Mouse (Mus musculus): ENCODE measurements around the gene Rtn4r. TPM values are rescaled to one million over a fixed set of nuclear protein-coding genes. Genes with fewer than 3 reads are reported as not detected.

Rtn4r gene
- polyA plus RNA-seq, 1 experiment from 2014 or later = 1.1 TPM

DNA sequence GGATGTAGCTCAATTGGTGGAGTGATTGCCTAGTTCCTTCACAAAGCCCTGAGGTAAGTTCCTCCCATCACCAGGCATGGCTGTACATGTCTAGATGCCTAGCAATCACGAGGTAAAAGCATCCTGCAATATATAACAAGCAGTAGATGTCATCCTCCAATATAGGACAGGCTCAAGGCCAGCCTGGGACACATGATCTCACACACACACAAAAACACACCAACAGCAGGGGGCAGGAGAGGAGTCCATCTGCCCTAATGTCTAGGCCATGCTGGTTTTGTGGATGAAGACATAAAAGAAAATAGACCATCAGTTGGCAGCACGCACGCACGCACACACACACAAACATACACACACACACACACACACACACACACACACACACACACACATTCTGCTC is 49.3 kb downstream of the Rtn4r start:
- Histone ChIP-seq H3K4me1 (ENCODE audit: control insufficient read depth, insufficient read depth, low read length) (no peaks in the 10 kb centered on the region), H3K36me3 (replicated peaks; ENCODE audit: control insufficient read depth, insufficient read depth, low read depth, low read length) (no peaks in the 10 kb centered on the region), H3K4me3 (ENCODE audit: low read depth, low read length) (no peak overlapping the region), H3K9me3 (replicated peaks; ENCODE audit: control insufficient read depth, low read length) (no peaks in the 10 kb centered on the region), H3K27ac (replicated peaks; ENCODE audit: low read depth, low read length) (no peak overlapping the region), H3K4me2 (ENCODE audit: low read depth, low read length) (no peak overlapping the region), H3K27me3 (ENCODE audit: control insufficient read depth, insufficient read depth, low read length) (no peaks in the 10 kb centered on the region), H3K9ac (replicated peaks; ENCODE audit: low read length) (no peak overlapping the region)
- ATAC-seq (replicated peaks; ENCODE audit: insufficient number of reproducible peaks, low FRiP score, low TSS enrichment, low read depth) = no peak
- DNase-seq (ENCODE audit: low spot score) = no peak
- WGBS = 86% methylated on average over 4 of the region's 4 CpGs

DNA sequence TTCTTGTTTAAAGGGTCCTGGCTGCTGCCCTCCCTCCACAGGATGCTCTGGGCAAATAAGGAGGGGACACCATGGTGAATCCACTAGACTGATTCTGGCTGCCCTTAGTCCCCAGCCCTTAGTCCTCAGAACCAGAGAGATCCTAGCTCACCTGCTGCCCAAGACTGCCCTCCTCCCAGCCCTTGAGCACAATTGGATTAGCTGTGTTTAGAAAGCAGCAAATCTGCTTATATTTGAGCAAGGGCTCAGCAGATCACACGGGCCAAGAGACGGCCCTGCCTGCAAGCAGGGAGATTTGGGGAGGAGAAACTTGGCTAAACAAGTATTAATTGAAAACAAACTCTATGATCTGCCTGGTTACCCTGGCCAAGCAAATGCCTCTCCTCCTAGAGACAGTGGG is 52.1 kb downstream of the Rtn4r start:
- no peak overlapping the region for H3K4me2 ChIP-seq (ENCODE audit: low read depth, low read length)
- no peak overlapping the region for H3K27ac ChIP-seq (replicated peaks; ENCODE audit: low read depth, low read length)
- DNase-seq (ENCODE audit: low spot score) (no peak), ATAC-seq (replicated peaks; ENCODE audit: insufficient number of reproducible peaks, low FRiP score, low TSS enrichment, low read depth) (no peak)
- no peak overlapping the region for H3K9ac ChIP-seq (replicated peaks; ENCODE audit: low read length)
- WGBS = 16% methylated on average over 2 of the region's 2 CpGs
- H3K4me3 ChIP-seq (ENCODE audit: low read depth, low read length) = no peak overlapping the region
- no peaks in the 10 kb centered on the region for H3K27me3 ChIP-seq (ENCODE audit: control insufficient read depth, insufficient read depth, low read length)
- no peaks in the 10 kb centered on the region for H3K9me3 ChIP-seq (replicated peaks; ENCODE audit: control insufficient read depth, low read length)
- H3K36me3 ChIP-seq (replicated peaks; ENCODE audit: control insufficient read depth, insufficient read depth, low read depth, low read length) = no peaks in the 10 kb centered on the region
- no peaks in the 10 kb centered on the region for H3K4me1 ChIP-seq (ENCODE audit: control insufficient read depth, insufficient read depth, low read length)

DNA sequence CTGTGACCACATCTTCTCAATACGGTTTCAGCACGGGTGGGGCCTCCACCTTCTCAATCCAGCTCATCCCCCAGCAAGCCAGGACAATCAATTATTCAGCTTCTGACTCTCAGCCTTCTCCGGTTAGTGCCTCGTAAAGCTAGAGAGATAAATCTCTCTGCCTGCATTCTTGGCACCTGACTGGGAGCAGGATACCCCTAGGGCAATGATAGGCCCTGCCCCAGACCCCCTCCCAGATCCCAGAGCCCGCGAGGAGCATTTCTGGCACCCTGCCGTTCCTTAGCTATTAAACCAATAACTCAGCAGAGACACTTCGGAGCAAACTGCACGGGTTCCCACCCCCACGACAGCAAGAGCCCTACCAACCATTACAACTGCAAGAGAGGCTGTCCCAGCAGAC is 54.0 kb downstream of the Rtn4r start:
- H3K36me3 ChIP-seq (replicated peaks; ENCODE audit: control insufficient read depth, insufficient read depth, low read depth, low read length) = no peaks in the 10 kb centered on the region
- H3K4me1 ChIP-seq (ENCODE audit: control insufficient read depth, insufficient read depth, low read length) = no peaks in the 10 kb centered on the region
- no peak for DNase-seq (ENCODE audit: low spot score)
- no peak overlapping the region for H3K4me3 ChIP-seq (ENCODE audit: low read depth, low read length)
- H3K9ac ChIP-seq (replicated peaks; ENCODE audit: low read length) = no peak overlapping the region
- H3K27me3 ChIP-seq (ENCODE audit: control insufficient read depth, insufficient read depth, low read length) = no peaks in the 10 kb centered on the region
- H3K9me3 ChIP-seq (replicated peaks; ENCODE audit: control insufficient read depth, low read length) = no peaks in the 10 kb centered on the region
- H3K4me2 ChIP-seq (ENCODE audit: low read depth, low read length) = no peak overlapping the region
- no peak overlapping the region for H3K27ac ChIP-seq (replicated peaks; ENCODE audit: low read depth, low read length)
- 56% methylated on average over 10 of the region's 10 CpGs for WGBS
- no peak for ATAC-seq (replicated peaks; ENCODE audit: insufficient number of reproducible peaks, low FRiP score, low TSS enrichment, low read depth)

DNA sequence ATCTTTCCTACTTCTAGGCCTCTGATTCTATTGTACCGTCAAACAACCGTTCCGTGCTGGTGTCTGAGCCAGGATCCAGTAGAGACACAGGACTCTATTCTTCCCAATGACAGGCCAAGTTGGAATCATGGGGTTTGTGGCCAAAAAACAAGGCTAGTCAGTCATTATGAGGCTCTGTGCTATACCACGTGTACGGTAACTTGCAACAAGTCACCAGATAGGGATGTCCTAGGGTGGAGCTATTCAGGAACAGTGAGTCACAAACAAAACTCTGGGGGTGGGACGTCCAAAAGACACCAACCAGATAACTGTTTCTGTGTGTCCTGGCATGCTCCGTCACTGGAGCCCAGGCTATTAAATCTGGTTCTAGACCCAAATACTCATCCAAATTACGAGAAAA is 55.3 kb downstream of the Rtn4r start:
- no peak overlapping the region for H3K9ac ChIP-seq (replicated peaks; ENCODE audit: low read length)
- H3K4me2 ChIP-seq (ENCODE audit: low read depth, low read length) = no peak overlapping the region
- no peaks in the 10 kb centered on the region for H3K36me3 ChIP-seq (replicated peaks; ENCODE audit: control insufficient read depth, insufficient read depth, low read depth, low read length)
- H3K4me1 ChIP-seq (ENCODE audit: control insufficient read depth, insufficient read depth, low read length) = no peaks in the 10 kb centered on the region
- no peak for DNase-seq (ENCODE audit: low spot score)
- WGBS = 85% methylated on average over 8 of the region's 8 CpGs
- no peak overlapping the region for H3K27ac ChIP-seq (replicated peaks; ENCODE audit: low read depth, low read length)
- no peaks in the 10 kb centered on the region for H3K9me3 ChIP-seq (replicated peaks; ENCODE audit: control insufficient read depth, low read length)
- no peak overlapping the region for H3K4me3 ChIP-seq (ENCODE audit: low read depth, low read length)
- H3K27me3 ChIP-seq (ENCODE audit: control insufficient read depth, insufficient read depth, low read length) = no peaks in the 10 kb centered on the region
- ATAC-seq (replicated peaks; ENCODE audit: insufficient number of reproducible peaks, low FRiP score, low TSS enrichment, low read depth) = no peak

DNA sequence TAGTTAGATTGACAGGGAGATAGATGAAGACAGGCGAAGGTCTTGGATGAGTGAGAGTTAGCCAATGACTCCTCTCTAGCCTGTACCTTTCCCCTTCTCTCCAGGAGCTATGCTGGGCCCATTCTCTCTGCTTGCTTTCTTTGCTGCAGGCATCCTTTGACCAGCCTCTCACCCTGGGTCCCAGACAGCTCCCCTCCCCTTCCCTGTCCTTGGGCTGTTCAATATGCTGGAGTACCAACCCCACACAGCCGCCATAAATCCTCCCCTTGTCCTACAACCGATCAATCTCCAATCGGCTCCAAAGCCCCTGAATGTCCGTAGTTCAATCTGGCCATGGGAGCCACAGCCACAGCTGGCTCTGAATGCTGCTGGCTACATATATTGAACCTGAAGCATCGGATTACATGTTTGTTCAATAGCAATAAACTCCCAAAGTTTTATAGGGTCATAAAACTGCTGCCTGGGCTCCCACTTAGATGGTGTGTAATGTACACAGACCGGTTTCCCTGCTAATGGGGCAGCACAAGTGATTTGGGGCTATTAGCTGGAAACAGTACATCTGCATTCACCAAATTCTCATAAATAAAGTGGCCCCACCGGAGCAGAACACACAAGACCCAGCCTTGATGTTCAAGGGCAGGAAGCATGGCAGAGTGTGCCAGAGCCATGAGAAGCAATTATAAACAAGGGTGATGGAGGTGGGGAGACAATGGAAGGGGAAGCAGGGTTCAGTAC is 58.4 kb downstream of the Rtn4r start:
- H3K4me2 ChIP-seq (ENCODE audit: low read depth, low read length) = no peak overlapping the region
- H3K9me3 ChIP-seq (replicated peaks; ENCODE audit: control insufficient read depth, low read length) = no peaks in the 10 kb centered on the region
- no peak overlapping the region for H3K4me3 ChIP-seq (ENCODE audit: low read depth, low read length)
- H3K9ac ChIP-seq (replicated peaks; ENCODE audit: low read length) = no peak overlapping the region
- no peaks in the 10 kb centered on the region for H3K4me1 ChIP-seq (ENCODE audit: control insufficient read depth, insufficient read depth, low read length)
- H3K27ac ChIP-seq (replicated peaks; ENCODE audit: low read depth, low read length) = no peak overlapping the region
- no peaks in the 10 kb centered on the region for H3K36me3 ChIP-seq (replicated peaks; ENCODE audit: control insufficient read depth, insufficient read depth, low read depth, low read length)
- ATAC-seq (replicated peaks; ENCODE audit: insufficient number of reproducible peaks, low FRiP score, low TSS enrichment, low read depth) (no peak), DNase-seq (ENCODE audit: low spot score) (no peak)
- H3K27me3 ChIP-seq (ENCODE audit: control insufficient read depth, insufficient read depth, low read length) = no peaks in the 10 kb centered on the region
- WGBS = 83% methylated on average over 8 of the region's 8 CpGs

DNA sequence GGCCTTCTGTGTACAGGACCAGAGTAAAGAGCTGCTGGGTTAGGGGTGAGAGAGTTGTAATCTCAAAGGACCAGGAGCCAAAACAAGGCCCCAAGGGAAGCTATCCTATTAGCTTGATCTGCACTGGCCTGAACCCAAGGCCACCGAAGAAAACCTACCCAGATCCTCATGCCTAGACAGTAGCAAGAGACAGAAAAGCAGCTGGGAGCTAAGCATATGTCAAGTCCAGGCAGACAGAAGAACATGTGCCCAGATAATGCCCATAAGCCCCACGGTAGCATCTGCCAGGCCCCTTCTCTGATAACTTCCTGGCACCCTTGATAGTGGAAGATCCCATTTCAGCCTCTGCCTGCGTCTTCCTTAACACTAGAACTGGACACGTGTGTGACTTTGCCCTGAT is 59.4 kb downstream of the Rtn4r start:
- no peak overlapping the region for H3K9ac ChIP-seq (replicated peaks; ENCODE audit: low read length)
- 82% methylated on average over 4 of the region's 4 CpGs for WGBS
- DNase-seq (ENCODE audit: low spot score) (no peak), ATAC-seq (replicated peaks; ENCODE audit: insufficient number of reproducible peaks, low FRiP score, low TSS enrichment, low read depth) (no peak)
- no peaks in the 10 kb centered on the region for H3K36me3 ChIP-seq (replicated peaks; ENCODE audit: control insufficient read depth, insufficient read depth, low read depth, low read length)
- H3K27ac ChIP-seq (replicated peaks; ENCODE audit: low read depth, low read length) = no peak overlapping the region
- no peaks in the 10 kb centered on the region for H3K4me1 ChIP-seq (ENCODE audit: control insufficient read depth, insufficient read depth, low read length)
- H3K4me2 ChIP-seq (ENCODE audit: low read depth, low read length) = no peak overlapping the region
- no peaks in the 10 kb centered on the region for H3K9me3 ChIP-seq (replicated peaks; ENCODE audit: control insufficient read depth, low read length)
- H3K4me3 ChIP-seq (ENCODE audit: low read depth, low read length) = no peak overlapping the region
- H3K27me3 ChIP-seq (ENCODE audit: control insufficient read depth, insufficient read depth, low read length) = no peaks in the 10 kb centered on the region

DNA sequence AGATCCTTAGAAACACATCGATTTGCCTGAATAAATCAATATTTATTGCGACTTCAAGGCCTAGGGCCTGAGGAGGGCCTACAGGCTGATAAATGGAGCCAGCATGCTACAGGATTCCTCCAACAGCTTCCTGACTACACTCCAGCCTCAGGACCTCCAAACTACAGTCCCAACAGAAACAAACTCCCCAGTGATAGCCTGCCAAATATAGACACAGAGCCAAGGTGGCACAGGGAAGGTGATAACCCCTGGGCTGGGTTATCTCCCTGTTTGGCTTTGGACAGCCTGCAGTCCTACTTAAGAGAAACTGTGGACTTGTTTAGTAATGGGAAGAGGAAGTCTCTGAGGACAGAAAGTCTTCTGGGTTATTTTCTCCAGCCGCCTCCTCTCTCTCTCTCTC is 59.8 kb downstream of the Rtn4r start:
- 86% methylated on average over 3 of the region's 3 CpGs for WGBS
- H3K27me3 ChIP-seq (ENCODE audit: control insufficient read depth, insufficient read depth, low read length) = no peaks in the 10 kb centered on the region

DNA sequence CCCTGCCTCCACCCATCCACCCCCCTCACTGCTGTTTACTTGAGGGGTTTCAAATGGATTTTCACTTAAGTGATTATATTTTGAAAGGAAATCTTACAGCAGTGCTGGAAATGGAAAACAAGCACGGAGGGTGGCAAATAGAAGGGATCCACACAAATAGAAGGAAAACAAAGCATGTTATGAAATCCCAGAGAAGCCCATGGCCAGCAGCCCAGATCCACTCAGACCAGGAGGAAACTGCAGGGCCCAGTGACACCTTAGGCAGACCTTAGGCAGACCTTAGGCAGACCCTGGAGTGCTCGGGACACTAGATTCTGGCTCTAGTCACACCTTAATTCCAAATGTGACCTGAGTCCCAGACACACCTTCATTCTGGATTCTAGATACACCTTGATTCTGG is 63.6 kb downstream of the Rtn4r start:
- Histone ChIP-seq H3K36me3 (replicated peaks; ENCODE audit: control insufficient read depth, insufficient read depth, low read depth, low read length) (no peaks in the 10 kb centered on the region), H3K9me3 (replicated peaks; ENCODE audit: control insufficient read depth, low read length) (no peaks in the 10 kb centered on the region), H3K9ac (replicated peaks; ENCODE audit: low read length) (no peak overlapping the region), H3K4me3 (ENCODE audit: low read depth, low read length) (no peak overlapping the region), H3K27ac (replicated peaks; ENCODE audit: low read depth, low read length) (no peak overlapping the region), H3K4me1 (ENCODE audit: control insufficient read depth, insufficient read depth, low read length) (no peaks in the 10 kb centered on the region), H3K27me3 (ENCODE audit: control insufficient read depth, insufficient read depth, low read length) (no peaks in the 10 kb centered on the region), H3K4me2 (ENCODE audit: low read depth, low read length) (no peak overlapping the region)
- 76% methylated on average over 2 of the region's 2 CpGs for WGBS
- ATAC-seq (replicated peaks; ENCODE audit: insufficient number of reproducible peaks, low FRiP score, low TSS enrichment, low read depth) = no peak
- no peak for DNase-seq (ENCODE audit: low spot score)

More for the DNA sequence above, 59.8 kb downstream of the Rtn4r start:
- no peaks in the 10 kb centered on the region for H3K9me3 ChIP-seq (replicated peaks; ENCODE audit: control insufficient read depth, low read length)
- ATAC-seq (replicated peaks; ENCODE audit: insufficient number of reproducible peaks, low FRiP score, low TSS enrichment, low read depth) (no peak), DNase-seq (ENCODE audit: low spot score) (no peak)
- H3K9ac ChIP-seq (replicated peaks; ENCODE audit: low read length) = no peak overlapping the region
- no peaks in the 10 kb centered on the region for H3K4me1 ChIP-seq (ENCODE audit: control insufficient read depth, insufficient read depth, low read length)
- H3K27ac ChIP-seq (replicated peaks; ENCODE audit: low read depth, low read length) = no peak overlapping the region
- H3K36me3 ChIP-seq (replicated peaks; ENCODE audit: control insufficient read depth, insufficient read depth, low read depth, low read length) = no peaks in the 10 kb centered on the region
- no peak overlapping the region for H3K4me2 ChIP-seq (ENCODE audit: low read depth, low read length)
- no peak overlapping the region for H3K4me3 ChIP-seq (ENCODE audit: low read depth, low read length)

Data from embryonic facial prominence, embryonic 11.5 days (tissue).